Mouse (Mus musculus) erythroblast, adult 5-6 weeks (primary cell): Measurements from ENCODE around the gene Pom121l2. TPM values are rescaled to one million over a fixed set of nuclear protein-coding genes. Genes with fewer than 3 reads are reported as not detected.

ENCODE experiments used
- ATAC-seq: replicated peaks from 2 replicates; pipeline ENCODE4 v1.8.0; 2016; ENCODE audit warnings: moderate number of reproducible peaks, mild to moderate bottlenecking, moderate TSS enrichment, inconsistent platforms; ENCODE audit not compliant: poor library complexity, low FRiP score, severe bottlenecking
- total RNA-seq, 2 experiments: library from RNA; stranded (forward) in 1 of 2; stranded (reverse) in 1 of 2; fragments of 150-400 nt in 1 of 2; fragments of 200-764, 138-1000 nt in 1 of 2; gene quantifications; 2 replicates each; pipeline versions ENCODE4 v1.2.3 to v1.2.4; 2015 to 2017; ENCODE audit warnings: low replicate concordance in 2 of 2

Pom121l2 gene
- total RNA-seq, 2 experiments from 2014 or later = not detected

DNA sequence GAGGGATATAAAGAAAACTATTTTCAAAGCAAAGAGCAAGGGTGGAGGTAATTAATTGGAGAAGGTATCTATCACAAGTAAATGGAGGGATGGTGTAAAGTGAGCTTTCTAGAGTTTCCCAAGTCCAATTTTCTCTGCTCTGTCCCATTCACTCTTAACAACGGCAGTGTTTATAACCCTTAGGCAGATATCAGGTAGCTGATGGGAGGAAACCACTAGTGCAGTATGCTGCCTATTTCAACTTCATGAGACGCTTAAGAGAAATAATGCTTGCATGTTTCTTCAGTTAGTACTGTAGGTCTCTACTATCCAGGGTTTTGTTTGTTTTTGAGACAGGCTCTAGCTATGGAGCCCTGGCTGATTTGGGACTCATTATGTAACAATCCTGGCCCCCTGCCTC lies 56.4 kb downstream of the Pom121l2 start:
- no peak for ATAC-seq

Other genes starting within 250 kb of the Pom121l2 start
- gene Hist1h4j, start 246.1 kb upstream of the Pom121l2 start, total RNA-seq (2015; ENCODE audit: low replicate concordance) = not detected in 2 replicates
- gene Hist1h4j, start 246.1 kb upstream of the Pom121l2 start, total RNA-seq (2017; ENCODE audit: low replicate concordance) = 148 and 152 TPM in 2 replicates
- gene Hist1h4k, start 230.7 kb upstream of the Pom121l2 start, total RNA-seq (2015; ENCODE audit: low replicate concordance) = 10.4 and 16.9 TPM in 2 replicates
- 714 and 903 TPM in 2 replicates for gene Hist1h4k, start 230.7 kb upstream of the Pom121l2 start, total RNA-seq (2017; ENCODE audit: low replicate concordance)
- 39.2 and 75.4 TPM in 2 replicates for gene Hist1h2ak, start 227.4 kb upstream of the Pom121l2 start, total RNA-seq (2015; ENCODE audit: low replicate concordance)
- 730 and 899 TPM in 2 replicates for gene Hist1h2ak, start 227.4 kb upstream of the Pom121l2 start, total RNA-seq (2017; ENCODE audit: low replicate concordance)
- 229 and 365 TPM in 2 replicates for gene Hist1h2bn, start 227.1 kb upstream of the Pom121l2 start, total RNA-seq (2015; ENCODE audit: low replicate concordance)
- 952 and 1,236 TPM in 2 replicates for gene Hist1h2bn, start 227.1 kb upstream of the Pom121l2 start, total RNA-seq (2017; ENCODE audit: low replicate concordance)
- 491 and 530 TPM in 2 replicates for gene Hist1h1b, start 200.6 kb upstream of the Pom121l2 start, total RNA-seq (2015; ENCODE audit: low replicate concordance)
- 1,333 and 2,653 TPM in 2 replicates for gene Hist1h1b, start 200.6 kb upstream of the Pom121l2 start, total RNA-seq (2017; ENCODE audit: low replicate concordance)
- 143 and 204 TPM in 2 replicates for gene Hist1h3i, start 197.8 kb upstream of the Pom121l2 start, total RNA-seq (2015; ENCODE audit: low replicate concordance)
- 142 and 186 TPM in 2 replicates for gene Hist1h3i, start 197.8 kb upstream of the Pom121l2 start, total RNA-seq (2017; ENCODE audit: low replicate concordance)
- not detected in 2 replicates for gene Hist1h2an, start 194.0 kb upstream of the Pom121l2 start, total RNA-seq (2015; ENCODE audit: low replicate concordance)
- 456 and 497 TPM in 2 replicates for gene Hist1h2an, start 194.0 kb upstream of the Pom121l2 start, total RNA-seq (2017; ENCODE audit: low replicate concordance)
- 4.4 and 5.8 TPM in 2 replicates for gene Hist1h2bp, start 193.7 kb upstream of the Pom121l2 start, total RNA-seq (2015; ENCODE audit: low replicate concordance)
- gene Hist1h2bp, start 193.7 kb upstream of the Pom121l2 start, total RNA-seq (2017; ENCODE audit: low replicate concordance) = 33.7 and 47.3 TPM in 2 replicates
- gene Hist1h2bq, start 171.0 kb upstream of the Pom121l2 start, total RNA-seq (2015; ENCODE audit: low replicate concordance) = 197 and 261 TPM in 2 replicates
- 24.3 and 156 TPM in 2 replicates for gene Hist1h2bq, start 171.0 kb upstream of the Pom121l2 start, total RNA-seq (2017; ENCODE audit: low replicate concordance)
- gene Hist1h2ao, start 170.7 kb upstream of the Pom121l2 start, total RNA-seq (2015; ENCODE audit: low replicate concordance) = 63.1 and 86.1 TPM in 2 replicates
- gene Hist1h2ao, start 170.7 kb upstream of the Pom121l2 start, total RNA-seq (2017; ENCODE audit: low replicate concordance) = 517 TPM in 1 of 2 replicates, not detected in the other
- gene Hist1h4m, start 169.4 kb upstream of the Pom121l2 start, total RNA-seq (2015; ENCODE audit: low replicate concordance) = 71.7 and 77.6 TPM in 2 replicates
- 860 and 1,014 TPM in 2 replicates for gene Hist1h4m, start 169.4 kb upstream of the Pom121l2 start, total RNA-seq (2017; ENCODE audit: low replicate concordance)
- gene Hist1h4n, start 149.0 kb upstream of the Pom121l2 start, total RNA-seq (2015; ENCODE audit: low replicate concordance) = 6.9 and 21.5 TPM in 2 replicates
- gene Hist1h4n, start 149.0 kb upstream of the Pom121l2 start, total RNA-seq (2017; ENCODE audit: low replicate concordance) = 699 and 712 TPM in 2 replicates
- 40.2 and 52.7 TPM in 2 replicates for gene Hist1h2ap, start 147.7 kb upstream of the Pom121l2 start, total RNA-seq (2015; ENCODE audit: low replicate concordance)
- 924 and 2,814 TPM in 2 replicates for gene Hist1h2ap, start 147.7 kb upstream of the Pom121l2 start, total RNA-seq (2017; ENCODE audit: low replicate concordance)
- 215 and 279 TPM in 2 replicates for gene Hist1h2br, start 147.5 kb upstream of the Pom121l2 start, total RNA-seq (2015; ENCODE audit: low replicate concordance)
- 157 and 261 TPM in 2 replicates for gene Hist1h2br, start 147.5 kb upstream of the Pom121l2 start, total RNA-seq (2017; ENCODE audit: low replicate concordance)
- 0.19 and 2.9 TPM in 2 replicates for gene Zfp184, start 36.1 kb upstream of the Pom121l2 start, total RNA-seq (2015; ENCODE audit: low replicate concordance)
- 0.34 and 2.5 TPM in 2 replicates for gene Zfp184, start 36.1 kb upstream of the Pom121l2 start, total RNA-seq (2017; ENCODE audit: low replicate concordance)
- 2.7 and 6.3 TPM in 2 replicates for gene Prss16, start 28.5 kb downstream of the Pom121l2 start, total RNA-seq (2015; ENCODE audit: low replicate concordance)
- 1.8 and 2.2 TPM in 2 replicates for gene Prss16, start 28.5 kb downstream of the Pom121l2 start, total RNA-seq (2017; ENCODE audit: low replicate concordance)
- gene Hist1h2ah, start 54.4 kb downstream of the Pom121l2 start, total RNA-seq (2015; ENCODE audit: low replicate concordance) = 2.5 TPM in 1 of 2 replicates, not detected in the other
- 462 and 930 TPM in 2 replicates for gene Hist1h2ah, start 54.4 kb downstream of the Pom121l2 start, total RNA-seq (2017; ENCODE audit: low replicate concordance)
- 14.6 and 64.4 TPM in 2 replicates for gene Hist1h2bk, start 54.7 kb downstream of the Pom121l2 start, total RNA-seq (2015; ENCODE audit: low replicate concordance)
- 627 and 660 TPM in 2 replicates for gene Hist1h2bk, start 54.7 kb downstream of the Pom121l2 start, total RNA-seq (2017; ENCODE audit: low replicate concordance)
- gene Hist1h4i, start 60.2 kb downstream of the Pom121l2 start, total RNA-seq (2015; ENCODE audit: low replicate concordance) = 32.4 and 38.2 TPM in 2 replicates
- 129 and 151 TPM in 2 replicates for gene Hist1h4i, start 60.2 kb downstream of the Pom121l2 start, total RNA-seq (2017; ENCODE audit: low replicate concordance)
- 3.7 and 12.3 TPM in 2 replicates for gene Hist1h2ag, start 61.8 kb downstream of the Pom121l2 start, total RNA-seq (2015; ENCODE audit: low replicate concordance)
- 705 and 715 TPM in 2 replicates for gene Hist1h2ag, start 61.8 kb downstream of the Pom121l2 start, total RNA-seq (2017; ENCODE audit: low replicate concordance)
- gene Hist1h2bj, start 62.0 kb downstream of the Pom121l2 start, total RNA-seq (2015; ENCODE audit: low replicate concordance) = 17.9 and 23.8 TPM in 2 replicates
- gene Hist1h2bj, start 62.0 kb downstream of the Pom121l2 start, total RNA-seq (2017; ENCODE audit: low replicate concordance) = 272 and 275 TPM in 2 replicates
- not detected in 2 replicates for gene Vmn1r188, start 103.2 kb downstream of the Pom121l2 start, total RNA-seq (2015; ENCODE audit: low replicate concordance)
- not detected in 2 replicates for gene Vmn1r188, start 103.2 kb downstream of the Pom121l2 start, total RNA-seq (2017; ENCODE audit: low replicate concordance)
- not detected in 2 replicates for gene Vmn1r189, start 124.6 kb downstream of the Pom121l2 start, total RNA-seq (2015; ENCODE audit: low replicate concordance)
- 0.43 TPM in 1 of 2 replicates, not detected in the other for gene Vmn1r189, start 124.6 kb downstream of the Pom121l2 start, total RNA-seq (2017; ENCODE audit: low replicate concordance)
- not detected in 2 replicates for gene Vmn1r191, start 202.8 kb downstream of the Pom121l2 start, total RNA-seq (2015; ENCODE audit: low replicate concordance)
- not detected in 2 replicates for gene Vmn1r191, start 202.8 kb downstream of the Pom121l2 start, total RNA-seq (2017; ENCODE audit: low replicate concordance)
- gene Vmn1r192, start 209.9 kb downstream of the Pom121l2 start, total RNA-seq (2015; ENCODE audit: low replicate concordance) = not detected in 2 replicates
- gene Vmn1r192, start 209.9 kb downstream of the Pom121l2 start, total RNA-seq (2017; ENCODE audit: low replicate concordance) = not detected in 2 replicates
- not detected in 2 replicates for gene Vmn1r193, start 242.0 kb downstream of the Pom121l2 start, total RNA-seq (2015; ENCODE audit: low replicate concordance)
- gene Vmn1r193, start 242.0 kb downstream of the Pom121l2 start, total RNA-seq (2017; ENCODE audit: low replicate concordance) = not detected in 2 replicates